Mouse (Mus musculus) left cerebral cortex, adult 18-20 months (tissue): ENCODE measurements at regions not wholly inside any gene's neighbourhood (a gene's known extent, or its start where the extent isn't known, plus 50 kb on each side); places are given as distances from the start of the nearest gene placed in this dataset.

Source experiments
- DNase-seq, 2 experiments: peaks; one replicate each; pipeline ENCODE4 v3.0.0; 2021 to 2022; ENCODE audit warnings: low spot score in 2 of 2, mixed read lengths in 1 of 2

- DNase-seq, result no peak
Observed at GRCm38 (mm10) chr12:51025531-51025930, 322.3 kb upstream of the G2e3 start.

DNA sequence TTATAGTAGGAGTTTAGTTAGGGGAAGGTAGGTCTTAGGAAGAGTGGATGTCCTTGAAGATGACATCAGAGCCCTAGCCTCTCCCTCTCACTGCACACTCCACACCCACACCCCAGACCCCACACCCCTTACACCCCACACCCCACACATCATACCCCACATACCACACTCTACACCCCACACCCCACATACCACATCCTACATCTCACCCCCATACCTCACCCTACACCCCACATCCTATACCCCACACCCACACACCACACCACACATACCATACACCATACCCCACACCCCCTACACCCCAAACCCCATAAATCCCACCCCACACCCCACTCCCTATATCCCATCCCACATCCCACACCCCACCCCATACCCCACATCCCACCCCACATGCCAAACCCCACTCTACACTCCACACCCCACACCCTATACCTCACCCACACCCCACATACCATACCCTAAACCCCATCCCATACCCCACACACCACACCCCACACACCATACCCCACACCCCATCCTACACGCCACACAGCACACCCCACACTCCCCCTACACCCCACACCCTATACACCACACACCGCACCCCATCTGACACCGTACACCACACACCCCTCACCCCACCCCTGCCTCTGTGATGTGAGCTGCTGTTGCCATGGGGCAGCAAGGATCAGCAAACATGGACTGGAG lies 323.7 kb upstream of the G2e3 start:
- no peak for DNase-seq

- DNase-seq, result no peak
Observed at GRCm38 (mm10) chr12:51018185-51018584, 329.7 kb upstream of the G2e3 start.

DNA sequence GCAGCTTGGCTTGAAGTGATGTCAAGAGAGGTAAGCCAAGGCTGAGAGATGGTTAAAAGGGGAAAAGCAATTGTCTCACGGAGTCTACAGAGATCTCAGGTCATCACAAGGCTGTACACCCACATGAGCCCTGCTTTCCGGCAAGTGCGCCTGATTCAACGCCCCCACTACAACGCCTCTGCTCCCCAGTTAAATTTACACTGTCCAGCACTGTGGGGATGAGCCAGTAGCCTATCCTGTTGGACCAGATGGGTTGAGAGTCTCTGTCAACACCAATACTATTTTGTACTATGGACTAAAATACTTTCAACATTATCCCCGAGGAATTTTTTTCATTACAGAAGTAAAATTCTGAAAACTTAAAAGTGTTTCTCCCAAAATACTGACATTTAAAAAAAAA lies 331.8 kb upstream of the G2e3 start:
- DNase-seq, result peak; percentile 53 to 73

- no peak for DNase-seq
Observed at GRCm38 (mm10) chr12:51009644-51010043, 338.2 kb upstream of the G2e3 start.

DNA sequence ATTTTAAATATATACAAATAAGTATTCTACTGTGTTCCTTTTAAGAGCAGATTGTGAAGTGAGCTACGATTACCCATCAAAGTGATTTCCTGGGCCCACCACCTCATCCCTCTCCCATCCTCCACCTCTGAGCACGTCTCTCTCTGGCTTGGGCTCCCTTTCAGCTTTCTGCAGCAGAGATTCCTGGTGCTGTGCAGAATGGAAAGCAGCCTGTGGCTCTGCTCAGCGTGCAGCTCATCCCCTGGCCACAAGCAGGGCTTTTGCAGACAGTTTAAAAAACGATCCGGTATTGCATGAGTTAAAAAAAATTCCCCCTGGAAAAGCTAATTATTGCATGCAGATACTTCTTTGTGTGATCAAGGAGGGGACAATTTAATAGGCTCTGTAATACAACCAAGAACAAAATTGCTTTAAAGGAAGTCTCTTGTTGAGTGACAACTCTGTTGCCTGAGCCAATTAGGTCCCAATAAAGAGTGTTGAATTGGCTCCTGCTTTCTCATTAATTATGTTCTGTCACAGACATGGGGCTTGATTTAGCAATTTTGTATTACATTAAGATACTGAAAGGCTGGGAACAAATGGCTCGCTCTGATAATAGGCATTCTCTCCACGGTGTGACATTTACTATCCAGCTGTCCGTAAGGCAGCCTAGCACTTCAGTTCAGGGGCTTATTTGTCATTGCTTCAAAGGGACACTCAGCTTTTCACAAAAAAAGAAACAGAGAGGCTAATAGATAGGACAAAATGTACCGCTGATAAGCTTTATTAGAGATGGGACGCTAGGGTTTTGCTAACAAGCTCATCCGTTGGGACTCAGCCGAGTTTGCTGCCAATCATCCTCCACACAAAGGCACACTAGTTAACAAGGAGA lies 345.9 kb upstream of the G2e3 start:
- no peak for DNase-seq

- no peak for DNase-seq
Observed at GRCm38 (mm10) chr12:51001096-51001495, 346.8 kb upstream of the G2e3 start.

- DNase-seq, result peak in 1 of 2 experiments; percentile 24
Observed at GRCm38 (mm10) chr12:51000281-51001075, 347.4 kb upstream of the G2e3 start.

GRCm38 (mm10) chr12:50999295-51000237 lies 348.3 kb upstream of the G2e3 start:
- DNase-seq, result peak; percentile 79 to 90

GRCm38 (mm10) chr12:50995664-50996063 lies 346.8 kb upstream of the Prkd1 start:
- no peak for DNase-seq

- no peak for DNase-seq
Observed at GRCm38 (mm10) chr12:50989561-50990325, 340.8 kb upstream of the Prkd1 start.

GRCm38 (mm10) chr12:50981318-50981717 lies 332.4 kb upstream of the Prkd1 start:
- DNase-seq, result no peak

GRCm38 (mm10) chr12:50980800-50981199 lies 331.9 kb upstream of the Prkd1 start:
- DNase-seq, result no peak

- DNase-seq, result no peak
Observed at GRCm38 (mm10) chr12:50970759-50971122, 321.8 kb upstream of the Prkd1 start.

DNA sequence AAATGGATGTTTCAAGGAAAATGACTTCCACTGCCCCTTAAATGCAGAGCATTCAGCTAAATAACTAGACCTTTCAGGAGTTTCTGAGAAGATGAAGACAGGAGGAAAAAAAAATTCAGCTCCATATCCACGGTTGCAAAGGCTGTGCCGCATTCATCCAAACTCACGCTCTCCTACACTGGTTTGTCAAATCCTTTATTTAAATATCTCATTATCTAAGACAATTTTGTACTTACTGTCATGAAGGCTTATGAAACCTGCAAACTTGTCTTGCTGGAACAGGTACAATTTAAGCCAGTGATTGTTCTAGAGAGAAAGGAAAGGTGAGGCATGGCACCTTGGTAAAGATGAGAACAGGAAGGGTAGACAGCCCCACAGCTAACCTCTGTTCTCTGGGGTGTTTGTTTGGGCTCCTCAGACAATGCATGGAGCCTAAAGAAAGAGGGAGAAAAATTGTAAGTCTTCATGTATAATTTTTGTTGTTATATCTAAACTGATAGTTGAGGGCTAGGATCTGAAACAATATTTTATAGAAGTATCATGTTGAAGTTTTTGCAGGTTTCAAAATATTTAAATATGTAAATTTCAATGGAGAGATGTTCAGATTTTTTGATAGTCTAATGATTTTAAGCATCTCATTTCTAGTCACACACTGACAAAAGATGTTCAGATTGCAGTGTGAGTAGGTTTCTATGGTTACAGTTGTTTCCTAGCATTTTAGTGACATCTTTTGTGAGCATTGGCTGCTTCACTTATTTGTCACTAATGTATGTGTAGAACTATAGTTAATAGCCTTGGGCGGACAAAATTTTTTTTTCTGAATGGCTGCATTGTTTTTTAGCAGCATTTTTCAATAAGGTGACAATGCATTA lies 321.2 kb upstream of the Prkd1 start:
- no peak for DNase-seq

DNA sequence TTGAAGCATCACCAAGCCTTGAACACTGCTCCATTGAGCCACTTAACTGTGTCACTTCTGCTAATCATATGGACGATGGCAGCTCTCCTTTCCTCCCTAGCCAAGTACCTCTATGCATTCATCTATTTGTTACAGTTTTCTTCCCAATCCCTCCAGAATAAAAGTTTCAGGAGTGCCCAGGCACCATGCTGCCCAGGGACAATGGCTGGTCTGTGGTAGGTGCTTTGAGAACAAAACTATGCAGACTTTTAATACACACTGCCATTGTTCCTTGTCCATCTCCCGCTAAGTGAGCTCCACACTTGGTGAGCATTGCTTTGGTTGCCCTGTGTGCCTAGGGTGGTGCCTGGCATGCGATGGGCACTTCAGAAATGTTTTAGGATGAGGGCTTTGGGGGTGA lies 320.5 kb upstream of the Prkd1 start:
- DNase-seq, result no peak

GRCm38 (mm10) chr12:50967168-50967810 lies 318.4 kb upstream of the Prkd1 start:
- no peak for DNase-seq

DNA sequence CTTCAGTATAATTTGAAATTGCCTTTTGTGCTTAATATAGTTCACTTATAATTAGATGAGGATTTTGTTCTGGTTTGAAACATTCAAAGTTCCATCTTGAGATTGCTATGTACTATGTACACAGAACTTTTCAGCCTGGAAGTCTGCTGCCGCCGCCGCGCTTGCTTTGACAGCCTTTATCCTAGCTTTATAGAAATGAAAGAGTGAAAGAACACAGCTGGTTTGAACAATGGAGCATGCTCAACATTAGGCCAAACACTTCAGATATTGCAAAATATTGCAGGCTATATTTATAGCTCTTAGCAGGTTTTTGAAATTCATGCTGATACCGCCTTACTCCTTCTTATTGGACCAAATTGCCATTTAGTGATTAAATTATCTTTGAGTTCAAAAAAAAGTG lies 305.1 kb upstream of the Prkd1 start:
- no peak for DNase-seq
